Mouse (Mus musculus) heart, postnatal 0 days (tissue): ENCODE measurements at regions not wholly inside any gene's neighbourhood (a gene's known extent, or its start where the extent isn't known, plus 50 kb on each side); places are given as distances from the start of the nearest gene placed in this dataset.

ENCODE experiments used
- CTCF ChIP-seq: IDR thresholded peaks from 2 replicates; pipeline ENCODE4 v1.5.1; 2016; ENCODE audit warnings: antibody characterized with exemption, control low read depth, low read depth
- EP300 ChIP-seq: IDR thresholded peaks from 2 replicates; pipeline ENCODE4 v1.6.1; 2016; ENCODE audit warnings: antibody characterized with exemption, low read depth

- TF ChIP-seq EP300, result no peak
- no peak for TF ChIP-seq CTCF
These were observed 294.9 kb upstream of the Agtr1b start for GRCm38 (mm10) chr3:20661883-20662282.
